Mouse (Mus musculus) neural tube, embryonic 12.5 days (tissue): ENCODE results near the gene H2afy. TPM values are rescaled to one million over a fixed set of nuclear protein-coding genes. Genes with fewer than 3 reads are reported as not detected.
A peak's percentile ranks its signal among the peaks of the same experiment; 100 is the strongest.

ENCODE experiments used
- ATAC-seq: fragments of 200-750 bp; cut with Nextera tagmentation; 2 replicates; pipeline ENCODE4 v1.8.0; 2017; ENCODE audit warnings: low read depth, mild to moderate bottlenecking, moderate TSS enrichment, moderate library complexity; ENCODE audit not compliant: low FRiP score
- H3K27ac ChIP-seq: fragments of 300-500 bp; sonication (generic); 2 replicates; pipeline ENCODE4 v1.5.1; 2016
- H3K27me3 ChIP-seq: fragments of 300-500 bp; sonication (generic); replicated peaks from 2 replicates; pipeline ENCODE4 v1.6.1; 2016; ENCODE audit warnings: mild to moderate bottlenecking
- H3K36me3 ChIP-seq: fragments of 300-500 bp; sonication (generic); 2 replicates; pipeline ENCODE4 v1.6.1; 2016; ENCODE audit warnings: mild to moderate bottlenecking
- H3K4me1 ChIP-seq: fragments of 300-500 bp; sonication (generic); 2 replicates; pipeline ENCODE4 v1.6.1; 2016
- H3K4me2 ChIP-seq: fragments of 300-500 bp; sonication (generic); replicated peaks from 2 replicates; pipeline ENCODE4 v1.6.1; 2016; ENCODE audit warnings: mild to moderate bottlenecking
- H3K4me3 ChIP-seq: fragments of 300-500 bp; sonication (generic); 2 replicates; pipeline ENCODE4 v1.5.1; 2016
- H3K9ac ChIP-seq: fragments of 300-500 bp; sonication (generic); 2 replicates; pipeline ENCODE4 v1.6.1; 2016; ENCODE audit warnings: mild to moderate bottlenecking
- H3K9me3 ChIP-seq: fragments of 300-500 bp; sonication (generic); 2 replicates; pipeline ENCODE4 v1.6.1; 2016; ENCODE audit warnings: mild to moderate bottlenecking
- WGBS: fragments of 180-500 bp; shearing (Covaris S2); methylation state at CpG from one replicate; pipeline ENCODE4 v1.1.7; 2016; 5-methylcytosine and 5-hydroxymethylcytosine counted together
- polyA plus RNA-seq: library from polyadenylated mRNA; unstranded; fragments of >200 nt; fragmentation: Nextera tagmentation; extraction: Ambion mirVana; gene quantifications from 2 replicates; pipeline ENCODE4 v1.2.1, GENCODE M21; 2016

H2afy gene
- polyA plus RNA-seq, result 534 and 554 TPM in 2 replicates

- peak within 1 kb of the TSS; percentile 78 for H3K4me2 ChIP-seq
- peaks cover 21% of the 10 kb centered on the region for H3K4me1 ChIP-seq
- no peaks in the 10 kb centered on the region for H3K9me3 ChIP-seq
- 79% methylated on average over 2 of the region's 2 CpGs for WGBS
- ATAC-seq, result no peak
- peak within 1 kb of the TSS; percentile 98 for H3K9ac ChIP-seq
- peak within 1 kb of the TSS; percentile 98 for H3K4me3 ChIP-seq
- peak within 1 kb of the TSS; percentile 74 for H3K27ac ChIP-seq
- no peaks in the 10 kb centered on the region for H3K27me3 ChIP-seq
- H3K36me3 ChIP-seq, result no peaks in the 10 kb centered on the region
Measured at GRCm38 (mm10) chr13:56136200-56136599, at the start of gene H2afy. TSS of gene H2afy (minus strand) at chr13:56136361.

- no peak overlapping the region for H3K4me3 ChIP-seq
- WGBS, result 90% methylated on average over 5 of the region's 5 CpGs
- no peak overlapping the region for H3K4me2 ChIP-seq
- H3K9me3 ChIP-seq, result no peaks in the 10 kb centered on the region
- H3K36me3 ChIP-seq, result no peaks in the 10 kb centered on the region
- no peak overlapping the region for H3K9ac ChIP-seq
- H3K27ac ChIP-seq, result no peak overlapping the region
- no peak for ATAC-seq
- no peaks in the 10 kb centered on the region for H3K27me3 ChIP-seq
- no peaks in the 10 kb centered on the region for H3K4me1 ChIP-seq
Measured at GRCm38 (mm10) chr13:56183687-56184086, 47.5 kb upstream of the H2afy start.

- H3K27me3 ChIP-seq, result no peaks in the 10 kb centered on the region
- ATAC-seq, result no peak
- no peaks in the 10 kb centered on the region for H3K9me3 ChIP-seq
- WGBS, result 76% methylated on average over 8 of the region's 8 CpGs
- H3K9ac ChIP-seq, result no peak overlapping the region
- no peaks in the 10 kb centered on the region for H3K4me1 ChIP-seq
- H3K27ac ChIP-seq, result no peak overlapping the region
- no peak overlapping the region for H3K4me2 ChIP-seq
- H3K36me3 ChIP-seq, result no peaks in the 10 kb centered on the region
- no peak overlapping the region for H3K4me3 ChIP-seq
Measured at GRCm38 (mm10) chr13:56181424-56181823, 45.3 kb upstream of the H2afy start.

- Histone ChIP-seq H3K36me3 (no peaks in the 10 kb centered on the region), H3K27ac (no peak within 1 kb of the TSS), H3K4me2 (no peak within 1 kb of the TSS), H3K9ac (no peak within 1 kb of the TSS), H3K27me3 (no peaks in the 10 kb centered on the region), H3K9me3 (no peaks in the 10 kb centered on the region), H3K4me1 (0 out of 2 replicates have a peak, but pooled peaks cover 6% of the 10 kb centered on the region), H3K4me3 (no peak within 1 kb of the TSS)
- ATAC-seq, result no peak
- WGBS, result 89% methylated on average over 16 of the region's 16 CpGs
Measured at GRCm38 (mm10) chr13:56178416-56179035, 42.4 kb upstream of the H2afy start, which contains the start of gene Tifab. TSS of gene Tifab (minus strand) at chr13:56178885.

- 85% methylated on average over 9 of the region's 9 CpGs for WGBS
- Histone ChIP-seq H3K36me3 (no peaks in the 10 kb centered on the region), H3K4me1 (0 out of 2 replicates have a peak, but pooled peaks cover 6% of the 10 kb centered on the region), H3K4me3 (no peak overlapping the region), H3K27me3 (no peaks in the 10 kb centered on the region), H3K9me3 (no peaks in the 10 kb centered on the region), H3K9ac (no peak overlapping the region), H3K4me2 (no peak overlapping the region), H3K27ac (no peak overlapping the region)
- no peak for ATAC-seq
Measured at GRCm38 (mm10) chr13:56176310-56176709, 40.1 kb upstream of the H2afy start.

- no peak overlapping the region for H3K4me2 ChIP-seq
- no peaks in the 10 kb centered on the region for H3K36me3 ChIP-seq
- H3K9me3 ChIP-seq, result no peaks in the 10 kb centered on the region
- 0 out of 2 replicates have a peak, but pooled peaks cover 6% of the 10 kb centered on the region for H3K4me1 ChIP-seq
- ATAC-seq, result no peak
- H3K27me3 ChIP-seq, result no peaks in the 10 kb centered on the region
- no peak overlapping the region for H3K27ac ChIP-seq
- WGBS, result 68% methylated on average over 4 of the region's 4 CpGs
- H3K4me3 ChIP-seq, result no peak overlapping the region
- H3K9ac ChIP-seq, result no peak overlapping the region
Measured at GRCm38 (mm10) chr13:56175848-56176247, 39.7 kb upstream of the H2afy start.

GRCm38 (mm10) chr13:56172901-56173545 is 36.9 kb upstream of the H2afy start:
- Histone ChIP-seq H3K9ac (no peak overlapping the region), H3K4me1 (peaks cover 13% of the 10 kb centered on the region; the same call in 1 of the 2 replicates), H3K4me3 (no peak overlapping the region), H3K27ac (no peak overlapping the region), H3K4me2 (no peak overlapping the region), H3K36me3 (no peaks in the 10 kb centered on the region), H3K27me3 (no peaks in the 10 kb centered on the region), H3K9me3 (no peaks in the 10 kb centered on the region)
- ATAC-seq, result no peak
- WGBS, result 74% methylated on average over 7 of the region's 7 CpGs

- no peak overlapping the region for H3K4me3 ChIP-seq
- ATAC-seq, result no peak
- WGBS, result 91% methylated on average over 7 of the region's 7 CpGs
- no peak overlapping the region for H3K9ac ChIP-seq
- H3K27ac ChIP-seq, result no peak overlapping the region
- no peak overlapping the region for H3K4me2 ChIP-seq
- H3K36me3 ChIP-seq, result no peaks in the 10 kb centered on the region
- no peaks in the 10 kb centered on the region for H3K9me3 ChIP-seq
- no peaks in the 10 kb centered on the region for H3K27me3 ChIP-seq
- H3K4me1 ChIP-seq, result peaks cover 14% of the 10 kb centered on the region; the same call in 1 of the 2 replicates
Measured at GRCm38 (mm10) chr13:56172106-56172505, 35.9 kb upstream of the H2afy start.

GRCm38 (mm10) chr13:56168403-56168781 is 32.2 kb upstream of the H2afy start:
- peaks cover 8% of the 10 kb centered on the region; the same call in 1 of the 2 replicates for H3K4me1 ChIP-seq
- no peaks in the 10 kb centered on the region for H3K9me3 ChIP-seq
- H3K36me3 ChIP-seq, result no peaks in the 10 kb centered on the region
- H3K4me3 ChIP-seq, result no peak overlapping the region
- WGBS, result 65% methylated on average over 3 of the region's 3 CpGs
- no peak overlapping the region for H3K9ac ChIP-seq
- no peak for ATAC-seq
- H3K27me3 ChIP-seq, result no peaks in the 10 kb centered on the region
- no peak overlapping the region for H3K27ac ChIP-seq
- no peak overlapping the region for H3K4me2 ChIP-seq

GRCm38 (mm10) chr13:56167446-56168402 is 31.6 kb upstream of the H2afy start:
- Histone ChIP-seq H3K4me1 (peaks cover 8% of the 10 kb centered on the region; the same call in 1 of the 2 replicates), H3K9ac (no peak overlapping the region), H3K36me3 (no peaks in the 10 kb centered on the region), H3K27ac (no peak overlapping the region), H3K27me3 (no peaks in the 10 kb centered on the region), H3K4me2 (no peak overlapping the region; the same call in 1 of the 2 replicates), H3K9me3 (no peaks in the 10 kb centered on the region), H3K4me3 (no peak overlapping the region)
- no peak for ATAC-seq
- WGBS, result 32% methylated on average over 13 of the region's 14 CpGs

GRCm38 (mm10) chr13:56165561-56165960 is 29.4 kb upstream of the H2afy start:
- Histone ChIP-seq H3K4me1 (peaks cover 8% of the 10 kb centered on the region; the same call in 1 of the 2 replicates), H3K4me2 (no peak overlapping the region), H3K36me3 (no peaks in the 10 kb centered on the region), H3K9ac (no peak overlapping the region), H3K27ac (no peak overlapping the region), H3K27me3 (no peaks in the 10 kb centered on the region), H3K4me3 (no peak overlapping the region), H3K9me3 (no peaks in the 10 kb centered on the region)
- 94% methylated on average over 11 of the region's 11 CpGs for WGBS
- ATAC-seq, result no peak

GRCm38 (mm10) chr13:56164372-56164771 is 28.2 kb upstream of the H2afy start:
- Histone ChIP-seq H3K4me3 (no peak overlapping the region), H3K27me3 (no peaks in the 10 kb centered on the region), H3K4me1 (peaks cover 16% of the 10 kb centered on the region), H3K4me2 (no peak overlapping the region), H3K27ac (no peak overlapping the region), H3K36me3 (no peaks in the 10 kb centered on the region), H3K9ac (no peak overlapping the region), H3K9me3 (no peaks in the 10 kb centered on the region)
- no peak for ATAC-seq
- WGBS, result 77% methylated on average over 3 of the region's 3 CpGs
